Mouse (Mus musculus) urinary bladder, postnatal 10 days (tissue): ENCODE measurements around the gene Hist1h2bj.
"Not testable (repeated sequence)": the region's sequence is repeated elsewhere in the genome, so short reads cannot be mapped to it uniquely, and the experiment has no call there.

Experiments
- DNase-seq: peaks from one replicate; pipeline ENCODE4 v3.0.0; 2022; ENCODE audit warnings: low spot score

Gene Hist1h2bj

GRCm38 (mm10) chr13:22042568-22043502 is at the start of gene Hist1h2bj, which contains the start of gene Hist1h2ag:
Hist1h2bj (plus strand) TSS chr13:22043214.
Hist1h2ag (minus strand) TSS chr13:22042944.
- not testable (repeated sequence) for DNase-seq

GRCm38 (mm10) chr13:21993957-21994738 is 48.9 kb upstream of the Hist1h2bj start:
- no peak for DNase-seq

- no peak for DNase-seq
These were observed 48.1 kb upstream of the Hist1h2bj start for GRCm38 (mm10) chr13:21994896-21995295.

- no peak for DNase-seq
These were observed 47.6 kb upstream of the Hist1h2bj start for GRCm38 (mm10) chr13:21995331-21995914.

GRCm38 (mm10) chr13:21996101-21996839 is 46.7 kb upstream of the Hist1h2bj start:
- no peak for DNase-seq

- no peak for DNase-seq
These were observed 46.2 kb upstream of the Hist1h2bj start for GRCm38 (mm10) chr13:21996840-21997185.

- DNase-seq, result no peak
These were observed 45.7 kb upstream of the Hist1h2bj start for GRCm38 (mm10) chr13:21997201-21997820.

- no peak for DNase-seq
These were observed 45.2 kb upstream of the Hist1h2bj start for GRCm38 (mm10) chr13:21997821-21998220.

- no peak for DNase-seq
These were observed 44.6 kb upstream of the Hist1h2bj start for GRCm38 (mm10) chr13:21998412-21998811.

GRCm38 (mm10) chr13:21999147-21999546 is 43.9 kb upstream of the Hist1h2bj start:
- DNase-seq, result no peak

GRCm38 (mm10) chr13:22001346-22001745 is 41.7 kb upstream of the Hist1h2bj start:
- no peak for DNase-seq

GRCm38 (mm10) chr13:22001823-22002222 is 41.2 kb upstream of the Hist1h2bj start:
- DNase-seq, result no peak

GRCm38 (mm10) chr13:22005605-22006333 is 37.2 kb upstream of the Hist1h2bj start:
- no peak for DNase-seq

GRCm38 (mm10) chr13:22006334-22007120 is 36.5 kb upstream of the Hist1h2bj start:
- DNase-seq, result no peak

- DNase-seq, result no peak
These were observed 35.9 kb upstream of the Hist1h2bj start for GRCm38 (mm10) chr13:22007121-22007510.

- no peak for DNase-seq
These were observed 35.1 kb upstream of the Hist1h2bj start for GRCm38 (mm10) chr13:22007872-22008271.

GRCm38 (mm10) chr13:22008707-22009106 is 34.3 kb upstream of the Hist1h2bj start:
- DNase-seq, result no peak

GRCm38 (mm10) chr13:22009642-22010041 is 33.4 kb upstream of the Hist1h2bj start, which contains the start of gene Prss16:
Prss16 (minus strand) TSS chr13:22009742.
- DNase-seq, result no peak

- DNase-seq, result no peak
These were observed 29.3 kb upstream of the Hist1h2bj start for GRCm38 (mm10) chr13:22013716-22014115.

GRCm38 (mm10) chr13:22014411-22014845 is 28.6 kb upstream of the Hist1h2bj start:
- DNase-seq, result no peak
